In genomic region chr11:76314741-76315140, GRCm38 (mm10) we compare ENCODE assay signal across 11 mouse cellular contexts.
DNase-seq lines count a peak whose midpoint lies in the region; ATAC-seq and TF ChIP-seq lines count a peak whose summit lies in the region.
"Had no signal": no experiment of that assay in that cellular context is flagged by ENCODE, and none has a peak within 500 bp of the region (broad histone marks: within the 10 kb centered on the region; RNA-seq: fewer than 3 reads in every experiment).

No protein-coding gene starts in this region.

- intact Hi-C loops in left cerebral cortex, adult 2 months (cut with DNase I), result loop anchor here (5.0 kb wide), 1 partner anchor 57 kb away; no protein-coding TSS in a partner anchor
- intact Hi-C loops in left cerebral cortex, postnatal 14 days (cut with DNase I), result no loop called here

- CTCF ChIA-PET in Patski (lab: Charles Lee), result interaction anchor here (0.8 to 3.3 kb wide), 4 partner anchors 14 to 73 kb away, joined by 3 to 14 read pairs (median 4); no protein-coding TSS in a partner anchor

- ATAC-seq in CD4-positive, CD25-positive, alpha-beta regulatory T cell, adult 4 months, result no peak
- ATAC-seq in Patski, result peak; percentile 18
- ATAC-seq in megakaryocyte, adult 5-6 weeks (ENCODE audit: poor library complexity, severe bottlenecking), result peak; percentile 60; the same call in 1 of the 2 replicates
- ATAC-seq in midbrain, embryonic 14.5 days (ENCODE audit: low FRiP score, low TSS enrichment), result no peak
- ATAC-seq: activated CD4-positive, CD25-positive, alpha-beta regulatory T cell, adult 4 months had no signal

- TF ChIP-seq CTCF in left cerebral cortex, adult 2 months (IDR thresholded peaks at IDR 0.05), result peak; percentile 50
- peak; percentile 81 for TF ChIP-seq CTCF in Patski (IDR thresholded peaks at IDR 0.05)

- in situ Hi-C loops in Patski (cut with MboI; ENCODE audit: low pct_unique_long_range_greater_than_20kb), result loop anchor here (5.0 kb wide), 2 partner anchors 62 to 83 kb away; partner anchors contain the start of gene Nxn

- no peak overlapping the region for H3K4me3 ChIP-seq in left cerebral cortex, adult 2 months
- H3K4me3 ChIP-seq in forebrain, embryonic 10.5 days, result no peak overlapping the region
- H3K4me3 ChIP-seq in midbrain, embryonic 14.5 days (replicated peaks; ENCODE audit: low read depth, low read length), result no peak overlapping the region
- H3K4me3 ChIP-seq: embryonic facial prominence, embryonic 12.5 days had no signal

- peak; percentile 43 for DNase-seq in CD4-positive, CD25-positive, alpha-beta regulatory T cell, adult 2 months (ENCODE audit: low read depth, low spot score)
- DNase-seq in left cerebral cortex, adult 2 months (ENCODE audit: extremely low spot score in 1 of 2, low spot score in 2 of 2), result no peak
- no peak for DNase-seq in left cerebral cortex, postnatal 14 days (ENCODE audit: low spot score in 2 of 2)
- peak; percentile 75 for DNase-seq in Patski (ENCODE audit: low read depth, low spot score)
- no peak for DNase-seq in forebrain, embryonic 10.5 days (ENCODE audit: extremely low spot score, low spot score)
- no peak for DNase-seq in midbrain, embryonic 14.5 days

- H3K4me2 ChIP-seq in midbrain, embryonic 14.5 days (ENCODE audit: low read length), result no peak overlapping the region
- H3K4me2 ChIP-seq: embryonic facial prominence, embryonic 12.5 days; midbrain, embryonic 11.5 days had no signal

- no peaks in the 10 kb centered on the region for H3K27me3 ChIP-seq in Patski
- H3K27me3 ChIP-seq in forebrain, embryonic 10.5 days (ENCODE audit: poor library complexity, severe bottlenecking), result no peaks in the 10 kb centered on the region
- H3K27me3 ChIP-seq in midbrain, embryonic 14.5 days (ENCODE audit: control insufficient read depth, insufficient read depth, low read length), result no peaks in the 10 kb centered on the region
- H3K27me3 ChIP-seq: embryonic facial prominence, embryonic 12.5 days had no signal

- no peak overlapping the region for H3K27ac ChIP-seq in left cerebral cortex, adult 2 months
- no peak overlapping the region for H3K27ac ChIP-seq in forebrain, embryonic 10.5 days
- no peak overlapping the region for H3K27ac ChIP-seq in midbrain, embryonic 14.5 days (replicated peaks; ENCODE audit: low read depth, low read length)
- H3K27ac ChIP-seq: embryonic facial prominence, embryonic 12.5 days had no signal

- POLR2A ChIA-PET in Patski (lab: Charles Lee), result interaction anchor here (0.8 to 1.4 kb wide), 3 partner anchors 18 to 84 kb away, joined by 3 to 4 read pairs (median 3); no protein-coding TSS in a partner anchor

- no peaks in the 10 kb centered on the region for H3K9me3 ChIP-seq in forebrain, embryonic 10.5 days
- H3K9me3 ChIP-seq in midbrain, embryonic 14.5 days (ENCODE audit: control insufficient read depth, low read length), result no peaks in the 10 kb centered on the region
- H3K9me3 ChIP-seq: embryonic facial prominence, embryonic 12.5 days had no signal

- WGBS in forebrain, embryonic 10.5 days, result 85% methylated on average over 4 of the region's 4 CpGs
- 88% methylated on average over 4 of the region's 4 CpGs for WGBS in midbrain, embryonic 14.5 days

- H3K36me3 ChIP-seq in forebrain, embryonic 10.5 days (replicated peaks), result no peaks in the 10 kb centered on the region
- H3K36me3 ChIP-seq in midbrain, embryonic 14.5 days (ENCODE audit: control insufficient read depth, insufficient read depth, low read length), result no peaks in the 10 kb centered on the region
- H3K36me3 ChIP-seq: embryonic facial prominence, embryonic 12.5 days had no signal

- no peak overlapping the region for H3K9ac ChIP-seq in midbrain, embryonic 14.5 days (replicated peaks; ENCODE audit: low read length)
- H3K9ac ChIP-seq: embryonic facial prominence, embryonic 12.5 days had no signal

- peaks cover 85% of the 10 kb centered on the region for H3K4me1 ChIP-seq in forebrain, embryonic 10.5 days
- no peaks in the 10 kb centered on the region for H3K4me1 ChIP-seq in midbrain, embryonic 14.5 days (ENCODE audit: control insufficient read depth, insufficient read depth, low read length)

Comparison
In these comparisons a context has a peak if more than half of its experiments do, and no peak if none do; other contexts are left out.
1. DNase-seq: peak in CD4-positive, CD25-positive, alpha-beta regulatory T cell, adult 2 months (single experiment) and Patski (single experiment); none in left cerebral cortex, adult 2 months (0 of 2), left cerebral cortex, postnatal 14 days (0 of 2), forebrain, embryonic 10.5 days (single experiment) and midbrain, embryonic 14.5 days (single experiment).
2. ATAC-seq: peak in Patski (single experiment) and megakaryocyte, adult 5-6 weeks (single experiment); none in CD4-positive, CD25-positive, alpha-beta regulatory T cell, adult 4 months (single experiment) and midbrain, embryonic 14.5 days (single experiment).